Mouse (Mus musculus) limb, embryonic 13.5 days (tissue): ENCODE measurements around the gene Gm8922. TPM values are rescaled to one million over a fixed set of nuclear protein-coding genes. Genes with fewer than 3 reads are reported as not detected.
"Not testable (repeated sequence)": the region's sequence is repeated elsewhere in the genome, so short reads cannot be mapped to it uniquely, and the experiment has no call there.

Experiments
- ATAC-seq: fragments of 200-750 bp; cut with Nextera tagmentation; 2 replicates; pipeline ENCODE4 v1.8.0; 2017; ENCODE audit warnings: low read depth, moderate number of reproducible peaks, moderate TSS enrichment; ENCODE audit not compliant: low FRiP score
- H3K27ac ChIP-seq: fragments of 300-500 bp; sonication (generic); 2 replicates; pipeline ENCODE4 v1.5.1; 2015; ENCODE audit warnings: inconsistent platforms, mild to moderate bottlenecking, moderate library complexity
- H3K27me3 ChIP-seq: fragments of 300-500 bp; sonication (generic); 2 replicates; pipeline ENCODE4 v1.6.1; 2015; ENCODE audit warnings: mild to moderate bottlenecking, inconsistent platforms
- H3K36me3 ChIP-seq: fragments of 300-500 bp; sonication (generic); 2 replicates; pipeline ENCODE4 v1.6.1; 2015; ENCODE audit warnings: inconsistent platforms, mild to moderate bottlenecking, moderate library complexity
- H3K4me1 ChIP-seq: fragments of 300-500 bp; sonication (generic); 2 replicates; pipeline ENCODE4 v1.6.1; 2015; ENCODE audit warnings: inconsistent platforms
- H3K4me2 ChIP-seq: fragments of 300-500 bp; sonication (generic); replicated peaks from 2 replicates; pipeline ENCODE4 v1.6.1; 2015; ENCODE audit warnings: inconsistent platforms, mild to moderate bottlenecking, moderate library complexity
- H3K4me3 ChIP-seq: fragments of 300-500 bp; sonication (generic); 2 replicates; pipeline ENCODE4 v1.5.1; 2015; ENCODE audit warnings: moderate library complexity, mild to moderate bottlenecking, inconsistent platforms
- H3K9ac ChIP-seq: fragments of 300-500 bp; sonication (generic); 2 replicates; pipeline ENCODE4 v1.6.1; 2015; ENCODE audit warnings: mild to moderate bottlenecking, inconsistent platforms
- H3K9me3 ChIP-seq: fragments of 300-500 bp; sonication (generic); 2 replicates; pipeline ENCODE4 v1.6.1; 2016; ENCODE audit warnings: inconsistent platforms
- WGBS: fragments of 180-500 bp; shearing (Covaris S2); methylation state at CpG from one replicate; pipeline ENCODE4 v1.1.7; 2015; 5-methylcytosine and 5-hydroxymethylcytosine counted together
- polyA plus RNA-seq: library from polyadenylated mRNA; unstranded; fragments of >200 nt; fragmentation: Nextera tagmentation; extraction: Ambion mirVana; gene quantifications from 2 replicates; pipeline ENCODE4 v1.2.1, GENCODE M21; 2015

Gm8922 gene
- not detected in 2 replicates for polyA plus RNA-seq

DNA sequence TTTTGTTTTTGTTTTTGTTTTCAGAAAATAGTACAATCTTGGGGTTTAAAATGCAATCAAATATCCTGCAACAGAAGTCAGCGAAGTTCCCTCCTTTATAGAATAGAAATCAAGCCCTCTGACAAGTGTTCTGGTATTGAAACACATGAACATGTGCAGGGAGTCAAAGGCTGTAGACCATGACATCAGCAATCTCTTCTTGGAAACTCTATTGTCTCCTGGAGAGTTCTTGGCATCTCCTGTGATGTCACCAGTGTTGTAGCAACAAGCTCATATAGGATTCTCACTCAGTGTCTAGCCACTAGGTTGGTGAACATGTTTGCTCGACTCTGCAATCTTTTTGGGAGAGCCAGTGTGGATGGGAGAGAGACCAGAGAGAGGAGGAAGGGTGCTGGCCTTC is at the start of gene Gm8922:
Gene Gm8922 (plus strand): TSS at position 301 of the 400 bp plus-strand sequence.
- H3K4me3 ChIP-seq, H3K4me2 ChIP-seq, H3K36me3 ChIP-seq, H3K27me3 ChIP-seq, H3K27ac ChIP-seq, H3K9me3 ChIP-seq, H3K9ac ChIP-seq, H3K4me1 ChIP-seq, ATAC-seq: not testable (repeated sequence)
- no CpG with 5 or more reads among the region's 2 CpGs for WGBS

Other genes starting within 250 kb of the Gm8922 start
- not detected in 2 replicates for gene Gm8906, start 179.3 kb upstream of the Gm8922 start, polyA plus RNA-seq
- gene Gm6460, start 87.0 kb upstream of the Gm8922 start, polyA plus RNA-seq, result not detected in 2 replicates
- not detected in 2 replicates for gene Gm8926, start 88.6 kb downstream of the Gm8922 start, polyA plus RNA-seq
- gene Gm6465, start 163.6 kb downstream of the Gm8922 start, polyA plus RNA-seq, result not detected in 2 replicates
- not detected in 2 replicates for gene 4933402N22Rik, start 236.1 kb downstream of the Gm8922 start, polyA plus RNA-seq